Mouse (Mus musculus) adrenal gland, adult 8-10 months (tissue): ENCODE results near the gene Usp40. TPM values are rescaled to one million over a fixed set of nuclear protein-coding genes. Genes with fewer than 3 reads are reported as not detected.

Experiments
- DNase-seq: peaks from one replicate; pipeline ENCODE4 v3.0.0; 2022
- total RNA-seq, 4 experiments: library from RNA; stranded (reverse); gene quantifications; 2 replicates each; pipeline ENCODE4 v1.2.4; 2022

Usp40 gene
- total RNA-seq, 4 experiments from 2014 or later = 25.3 to 45.1 (median 31.9) TPM

GRCm38 (mm10) chr1:87941765-87942164 is 66.6 kb downstream of the Usp40 start:
- no peak for DNase-seq

- no peak for DNase-seq
These were observed 71.8 kb downstream of the Usp40 start for GRCm38 (mm10) chr1:87936516-87936915.

DNA sequence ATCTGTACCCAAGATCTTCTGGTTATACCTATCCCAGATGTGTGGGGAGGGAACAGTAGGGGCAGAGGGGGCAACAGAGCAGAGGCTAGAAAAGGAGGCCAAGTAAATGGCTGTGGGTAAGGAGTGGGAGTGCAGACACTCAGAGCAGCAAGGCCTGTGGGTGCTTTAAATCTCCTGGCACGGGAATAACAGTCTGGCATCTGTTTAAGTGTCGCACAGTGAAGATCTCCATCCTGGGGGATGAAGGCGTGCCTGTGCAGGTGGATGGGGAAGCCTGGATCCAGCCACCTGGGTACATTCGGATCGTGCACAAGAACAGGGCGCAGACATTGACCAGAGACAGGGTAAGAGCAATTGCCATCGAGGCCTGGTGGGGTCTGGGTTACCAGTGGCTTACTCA is 72.3 kb downstream of the Usp40 start:
- no peak for DNase-seq

DNA sequence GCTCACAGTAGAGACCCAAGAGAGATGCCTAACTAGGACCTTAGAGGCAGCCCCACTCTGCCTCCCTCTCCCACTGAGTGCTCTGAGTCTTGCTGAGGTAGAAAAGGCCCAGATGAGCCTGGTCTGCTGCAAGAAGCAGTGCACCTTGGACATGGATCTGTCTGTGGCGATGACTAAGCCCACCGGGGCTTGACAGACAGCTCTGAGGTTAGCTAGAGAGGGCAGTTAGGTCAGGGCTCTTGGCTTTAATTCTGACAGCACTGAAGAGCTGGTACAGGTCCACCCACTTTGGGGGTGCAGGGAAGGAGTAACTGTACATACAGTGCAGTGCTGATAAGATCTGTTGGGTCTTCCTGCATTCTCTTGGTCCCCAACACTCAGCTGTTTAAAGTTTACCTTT is 72.8 kb downstream of the Usp40 start:
- no peak for DNase-seq

- no peak for DNase-seq
These were observed 73.3 kb downstream of the Usp40 start for GRCm38 (mm10) chr1:87935095-87935494.

DNA sequence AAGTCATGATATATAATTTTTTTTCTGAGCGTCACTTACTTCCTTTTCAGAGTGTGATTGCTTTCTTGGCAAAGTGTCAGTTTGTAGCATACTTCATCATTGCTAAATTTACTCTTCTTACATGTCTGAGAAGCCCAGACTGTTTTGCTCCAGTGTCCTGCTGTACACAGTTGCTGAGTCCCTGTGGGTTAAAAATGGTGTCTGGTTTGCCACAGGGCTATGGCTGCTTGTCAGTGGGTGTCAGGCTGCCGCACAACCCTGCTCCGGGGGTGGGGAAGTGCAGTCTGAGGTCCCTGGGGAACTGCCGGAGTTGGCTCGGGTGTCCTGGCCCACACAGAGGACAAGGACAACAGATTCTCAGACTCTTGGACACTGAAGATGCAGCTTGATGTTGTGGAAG is 75.3 kb downstream of the Usp40 start:
- no peak for DNase-seq

- DNase-seq = peak; percentile 49
These were observed 78.6 kb downstream of the Usp40 start for GRCm38 (mm10) chr1:87929730-87930129.

DNA sequence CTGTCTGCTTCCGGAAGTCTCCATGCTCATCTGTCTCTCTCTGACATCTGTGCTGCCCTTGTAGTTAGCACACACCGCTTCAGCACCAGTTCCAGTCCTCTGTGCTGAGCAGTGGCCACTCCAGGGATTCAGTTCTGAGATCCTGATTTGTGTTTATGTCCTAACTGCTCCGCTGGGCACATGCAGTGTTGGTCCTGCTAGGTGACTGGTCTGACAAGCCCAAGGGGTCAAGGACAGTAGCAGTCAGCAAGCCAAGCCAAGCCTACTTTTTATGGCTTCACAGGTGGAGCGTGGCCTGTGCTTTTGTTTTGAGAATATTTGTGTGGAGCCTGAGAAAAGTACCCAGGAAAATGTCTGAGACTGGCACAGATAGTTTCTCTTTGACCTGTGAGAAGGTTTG is 83.5 kb downstream of the Usp40 start:
- no peak for DNase-seq

- no peak for DNase-seq
These were observed 85.7 kb downstream of the Usp40 start for GRCm38 (mm10) chr1:87922666-87923065.

- no peak for DNase-seq
These were observed 88.2 kb downstream of the Usp40 start for GRCm38 (mm10) chr1:87920056-87920614.

DNA sequence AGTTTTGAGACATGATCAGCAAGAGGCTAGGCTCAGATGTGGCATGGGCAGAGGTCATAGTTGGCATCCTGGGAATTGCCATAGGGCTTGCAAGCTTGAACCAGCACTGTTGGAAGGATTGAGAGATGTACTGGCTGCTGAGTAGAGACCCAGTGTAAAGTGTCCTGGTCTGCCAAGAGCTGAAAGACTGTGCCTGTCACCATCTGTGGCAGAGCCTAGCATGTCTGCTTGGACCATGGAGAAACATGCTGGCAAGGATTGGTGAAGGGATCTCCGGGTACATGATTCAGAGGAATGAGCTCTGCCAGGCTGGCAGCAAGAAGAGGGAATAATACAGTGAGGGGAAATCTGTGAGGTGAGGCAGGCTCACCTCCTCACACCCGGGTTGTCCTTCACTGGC is 90.3 kb downstream of the Usp40 start:
- DNase-seq = no peak

- DNase-seq = no peak
These were observed 91.0 kb downstream of the Usp40 start for GRCm38 (mm10) chr1:87917361-87917760.

DNA sequence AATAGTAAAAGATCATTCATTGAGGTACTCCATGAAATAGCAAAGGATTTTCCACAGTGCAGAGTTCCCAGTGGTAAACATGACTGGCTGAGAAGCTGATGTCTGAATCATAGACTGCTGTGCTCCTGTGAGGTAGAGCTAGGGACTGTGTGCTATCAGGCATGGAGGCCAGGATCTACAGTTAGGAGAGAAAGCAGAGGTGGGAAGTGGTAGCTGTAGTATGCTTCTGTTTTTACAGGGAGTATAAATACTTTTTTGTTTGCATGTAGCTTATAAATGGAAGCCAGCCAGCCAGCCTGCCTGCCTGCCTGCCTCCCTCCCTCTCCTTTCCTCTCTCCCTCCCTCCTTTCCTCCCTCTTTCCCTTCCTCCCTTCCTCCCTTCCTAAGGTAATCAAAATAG is 95.0 kb downstream of the Usp40 start:
- no peak for DNase-seq

GRCm38 (mm10) chr1:87910428-87910827 is 97.9 kb downstream of the Usp40 start:
- DNase-seq = no peak

GRCm38 (mm10) chr1:87909565-87909964 is 98.8 kb downstream of the Usp40 start:
- no peak for DNase-seq

DNA sequence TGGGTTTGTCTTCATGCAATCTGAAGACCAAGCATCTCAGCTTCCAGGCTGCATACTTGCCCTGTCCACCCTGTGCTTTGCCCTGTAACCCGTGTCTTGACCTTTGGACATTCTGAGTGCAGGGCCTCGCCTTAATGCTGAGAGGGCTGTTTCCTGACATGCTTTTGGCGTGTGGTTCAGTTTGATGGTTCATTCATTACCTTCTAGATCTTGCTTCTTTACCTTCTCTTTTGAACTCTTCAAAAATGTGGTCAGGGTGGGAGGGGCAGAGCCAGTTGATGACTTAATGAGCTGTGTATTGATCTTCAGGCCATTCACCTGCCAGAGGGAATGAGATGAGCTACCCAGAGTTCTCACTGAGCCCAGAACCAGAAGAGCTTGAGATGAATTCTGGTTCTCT is 99.6 kb downstream of the Usp40 start:
- no peak for DNase-seq

- no peak for DNase-seq
These were observed 100.3 kb downstream of the Usp40 start for GRCm38 (mm10) chr1:87908006-87908405.

GRCm38 (mm10) chr1:87906361-87906956 is 101.9 kb downstream of the Usp40 start:
- no peak for DNase-seq

DNA sequence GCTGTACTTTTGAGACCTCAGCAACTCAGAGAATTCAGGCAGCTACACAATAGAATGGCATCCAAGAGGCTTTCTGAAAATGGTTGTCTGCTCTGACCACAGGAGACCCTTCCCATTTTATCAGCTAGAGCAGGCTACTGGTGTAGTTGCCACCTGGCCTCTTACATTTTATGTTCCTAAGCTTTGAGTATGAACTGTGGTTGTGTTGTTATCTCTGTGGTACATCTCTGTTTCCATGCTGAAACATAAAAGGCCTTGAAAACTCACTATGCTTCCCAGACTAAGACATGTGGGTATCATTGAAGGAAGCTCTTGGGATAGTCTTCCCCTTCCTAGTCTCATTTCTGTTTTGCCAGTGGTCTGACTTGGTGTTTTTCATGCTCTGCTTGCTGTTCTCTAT is 106.2 kb downstream of the Usp40 start:
- DNase-seq = no peak

DNA sequence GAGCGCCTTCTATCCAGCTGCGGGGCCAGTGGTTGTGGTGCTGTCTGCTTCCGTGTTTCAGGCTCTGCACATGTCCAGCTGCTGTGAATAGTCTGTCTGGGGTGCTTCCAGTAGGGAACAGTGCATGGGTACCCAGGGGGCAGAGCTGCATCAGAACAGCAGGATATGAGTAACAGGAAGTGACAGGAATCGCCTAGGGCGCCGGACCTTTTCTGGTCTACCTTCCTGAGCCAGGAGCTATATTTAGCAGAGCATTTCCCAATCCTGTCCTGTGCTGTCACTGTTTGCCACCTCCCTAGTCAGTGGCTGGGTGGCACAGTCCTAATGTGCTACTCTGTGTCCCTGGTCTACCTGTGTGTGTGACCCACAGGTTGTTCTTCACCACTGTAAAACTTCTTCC is 107.4 kb downstream of the Usp40 start:
- DNase-seq = peak; percentile 35

DNA sequence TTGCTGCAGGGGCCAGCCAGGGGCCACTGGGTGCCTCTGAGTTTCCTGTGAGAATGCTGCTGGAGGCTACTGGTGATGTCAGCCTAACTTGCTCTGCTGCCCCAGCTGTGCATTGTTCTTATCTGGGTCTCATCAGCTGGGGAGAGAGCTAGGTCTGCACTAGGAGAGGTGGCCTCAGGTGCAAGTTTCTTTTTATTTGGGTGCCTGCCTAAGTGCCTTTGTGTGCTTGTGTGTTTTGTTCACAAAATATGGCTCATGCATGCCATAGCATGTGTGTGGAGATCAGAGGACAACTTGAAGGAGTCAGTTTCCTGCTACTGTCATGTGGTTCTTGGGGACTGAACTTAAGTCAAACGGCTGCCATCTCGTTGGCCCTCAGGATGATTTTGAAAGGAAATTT is 108.7 kb downstream of the Usp40 start:
- DNase-seq = no peak

GRCm38 (mm10) chr1:87896921-87897320 is 111.4 kb downstream of the Usp40 start:
- no peak for DNase-seq
